In the genomic region with DNA sequence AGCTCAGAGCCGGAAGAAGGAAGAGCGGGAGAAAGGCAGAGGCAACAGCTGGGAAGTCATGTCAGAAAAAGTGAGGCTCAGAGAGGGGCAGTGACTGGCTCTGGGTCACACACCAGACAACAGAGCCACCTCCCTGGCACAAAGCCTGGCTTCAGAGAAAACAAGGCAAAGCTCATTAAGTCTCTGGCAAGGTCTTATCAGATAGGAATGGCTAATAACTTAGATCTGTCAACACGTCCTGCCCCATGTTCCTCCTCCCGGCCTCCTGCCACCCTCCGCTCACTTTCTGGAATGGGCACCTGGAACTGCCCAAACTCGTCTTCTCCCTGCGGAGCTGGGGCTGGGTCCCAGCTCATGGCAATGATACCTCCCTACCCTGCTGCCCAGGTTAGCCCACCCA, we compare ENCODE assay signal across 30 mouse cellular contexts. TPM values are rescaled to one million over a fixed set of nuclear protein-coding genes. Genes with fewer than 3 reads are reported as not detected.
DNase-seq lines count a peak whose midpoint lies in the region; ATAC-seq and TF ChIP-seq lines count a peak whose summit lies in the region.
"Had no signal": no experiment of that assay in that cellular context is flagged by ENCODE, and none has a peak within 500 bp of the region (broad histone marks: within the 10 kb centered on the region; RNA-seq: fewer than 3 reads in every experiment).

No protein-coding gene starts in this region.

- no peak overlapping the region for H3K27ac ChIP-seq in heart, postnatal 0 days (ENCODE audit: low read depth)
- H3K27ac ChIP-seq in liver, embryonic 13.5 days: peak overlapping the region; percentile 100
- no peak overlapping the region for H3K27ac ChIP-seq in liver, embryonic 11.5 days (ENCODE audit: low read depth, low read length)
- H3K27ac ChIP-seq in liver, embryonic 15.5 days (replicated peaks): peak overlapping the region; percentile 86
- H3K27ac ChIP-seq: embryonic facial prominence, embryonic 12.5 days; embryonic facial prominence, embryonic 15.5 days; forebrain, embryonic 13.5 days; heart, embryonic 15.5 days; hindbrain, embryonic 14.5 days; hindbrain, postnatal 0 days had no signal

- H3K9me3 ChIP-seq in heart, postnatal 0 days (replicated peaks; ENCODE audit: control insufficient read depth, low read length): no peaks in the 10 kb centered on the region
- H3K9me3 ChIP-seq in liver, embryonic 13.5 days (replicated peaks): no peaks in the 10 kb centered on the region
- H3K9me3 ChIP-seq in liver, embryonic 11.5 days (ENCODE audit: control insufficient read depth, low read length): no peaks in the 10 kb centered on the region
- no peaks in the 10 kb centered on the region for H3K9me3 ChIP-seq in liver, embryonic 15.5 days (replicated peaks)
- H3K9me3 ChIP-seq: embryonic facial prominence, embryonic 12.5 days; embryonic facial prominence, embryonic 15.5 days; forebrain, embryonic 13.5 days; G1E; heart, embryonic 12.5 days; heart, embryonic 15.5 days had no signal

- intact Hi-C loops in heart, postnatal 10 days (cut with DNase I): no loop called here

- ATAC-seq in heart, postnatal 0 days (ENCODE audit: insufficient read depth, low read depth): peak; percentile 43
- ATAC-seq in liver, embryonic 13.5 days (ENCODE audit: low read depth): no peak
- ATAC-seq in liver, embryonic 11.5 days (replicated peaks; ENCODE audit: low FRiP score): no peak
- ATAC-seq in liver, embryonic 15.5 days (ENCODE audit: insufficient read depth): no peak
- ATAC-seq: forebrain, embryonic 13.5 days; forebrain, embryonic 16.5 days; hindbrain, postnatal 0 days had no signal

- DNase-seq in heart, postnatal 0 days (ENCODE audit: low spot score): no peak
- DNase-seq in heart, postnatal 10 days: no peak
- no peak for DNase-seq in liver, embryonic 13.5 days
- DNase-seq in liver, embryonic 11.5 days (ENCODE audit: low spot score): no peak
- DNase-seq in MN1 (ENCODE audit: low spot score): peak; percentile 89
- DNase-seq in lung, postnatal 10 days: no peak
- DNase-seq: adrenal gland, adult 2 months; adrenal gland, postnatal 14 days; B cell, adult 2 months; cerebellum, adult 11 months; cerebellum, adult 2 months; cerebellum, adult 9-11 months; cerebellum, postnatal 25 days; gastrocnemius, postnatal 14 days; heart, adult 18-20 months; heart, postnatal 4 days had no signal

- H3K9ac ChIP-seq in heart, postnatal 0 days (replicated peaks; ENCODE audit: low read depth, low read length): no peak overlapping the region
- no peak overlapping the region for H3K9ac ChIP-seq in liver, embryonic 13.5 days
- H3K9ac ChIP-seq in liver, embryonic 11.5 days (ENCODE audit: low read depth, low read length): no peak overlapping the region
- no peak overlapping the region for H3K9ac ChIP-seq in liver, embryonic 15.5 days
- H3K9ac ChIP-seq: embryonic facial prominence, embryonic 12.5 days; embryonic facial prominence, embryonic 15.5 days; forebrain, embryonic 13.5 days; heart, embryonic 12.5 days; heart, embryonic 15.5 days; hindbrain, embryonic 14.5 days had no signal

- TF ChIP-seq EP300 in heart, postnatal 0 days (IDR thresholded peaks at IDR 0.05; ENCODE audit: low read depth): no peak

- 0 out of 2 replicates have a peak, but pooled peaks cover 4% of the 10 kb centered on the region for H3K27me3 ChIP-seq in heart, postnatal 0 days (ENCODE audit: control insufficient read depth, insufficient read depth, low read length)
- peaks cover 6% of the 10 kb centered on the region; the same call in 1 of the 2 replicates for H3K27me3 ChIP-seq in liver, embryonic 13.5 days
- no peaks in the 10 kb centered on the region for H3K27me3 ChIP-seq in liver, embryonic 11.5 days (replicated peaks; ENCODE audit: control insufficient read depth, insufficient read depth, low read length)
- H3K27me3 ChIP-seq in liver, embryonic 15.5 days: peaks cover 7% of the 10 kb centered on the region; the same call in 1 of the 2 replicates
- H3K27me3 ChIP-seq: embryonic facial prominence, embryonic 12.5 days; embryonic facial prominence, embryonic 15.5 days; forebrain, embryonic 13.5 days had no signal

- peaks cover 17% of the 10 kb centered on the region; the same call in 1 of the 2 replicates for H3K4me1 ChIP-seq in heart, postnatal 0 days (ENCODE audit: control insufficient read depth, insufficient read depth)
- peaks cover 98% of the 10 kb centered on the region for H3K4me1 ChIP-seq in liver, embryonic 13.5 days (replicated peaks)
- H3K4me1 ChIP-seq in liver, embryonic 11.5 days (replicated peaks; ENCODE audit: control insufficient read depth, insufficient read depth, low read length): peaks cover 38% of the 10 kb centered on the region
- peaks cover 96% of the 10 kb centered on the region for H3K4me1 ChIP-seq in liver, embryonic 15.5 days (replicated peaks)
- H3K4me1 ChIP-seq: embryonic facial prominence, embryonic 12.5 days; forebrain, embryonic 13.5 days had no signal

- no peak overlapping the region for H3K4me2 ChIP-seq in heart, postnatal 0 days (ENCODE audit: low read depth, low read length)
- no peak overlapping the region for H3K4me2 ChIP-seq in liver, embryonic 13.5 days
- H3K4me2 ChIP-seq in liver, embryonic 11.5 days: no peak overlapping the region
- H3K4me2 ChIP-seq in liver, embryonic 15.5 days: no peak overlapping the region
- H3K4me2 ChIP-seq: embryonic facial prominence, embryonic 12.5 days; embryonic facial prominence, embryonic 15.5 days; forebrain, embryonic 13.5 days; heart, embryonic 12.5 days; heart, embryonic 15.5 days; hindbrain, embryonic 14.5 days had no signal

- TF ChIP-seq CTCF in heart, postnatal 0 days (IDR thresholded peaks at IDR 0.05; ENCODE audit: low read depth): no peak

- WGBS in heart, postnatal 0 days: 48% methylated on average over 7 of the region's 7 CpGs
- WGBS in liver, embryonic 13.5 days (ENCODE audit: insufficient replicate concordance): 77% methylated on average over 7 of the region's 7 CpGs
- WGBS in liver, embryonic 11.5 days: 78% methylated on average over 7 of the region's 7 CpGs
- WGBS in liver, embryonic 15.5 days (ENCODE audit: insufficient replicate concordance): 78% methylated on average over 7 of the region's 7 CpGs

- no peak overlapping the region for H3K4me3 ChIP-seq in heart, postnatal 0 days (ENCODE audit: low read depth, low read length)
- H3K4me3 ChIP-seq in liver, embryonic 13.5 days (replicated peaks): no peak overlapping the region
- no peak overlapping the region for H3K4me3 ChIP-seq in liver, embryonic 11.5 days (ENCODE audit: low read depth, low read length)
- H3K4me3 ChIP-seq in liver, embryonic 15.5 days (replicated peaks): no peak overlapping the region
- H3K4me3 ChIP-seq: embryonic facial prominence, embryonic 12.5 days; embryonic facial prominence, embryonic 15.5 days; forebrain, embryonic 13.5 days; heart, embryonic 12.5 days; heart, embryonic 15.5 days had no signal

- no peaks in the 10 kb centered on the region for H3K36me3 ChIP-seq in heart, postnatal 0 days (replicated peaks; ENCODE audit: control insufficient read depth, insufficient read depth, low read length)
- H3K36me3 ChIP-seq in liver, embryonic 13.5 days: no peaks in the 10 kb centered on the region
- H3K36me3 ChIP-seq in liver, embryonic 11.5 days (ENCODE audit: control insufficient read depth, insufficient read depth, low read length): no peaks in the 10 kb centered on the region
- H3K36me3 ChIP-seq in liver, embryonic 15.5 days (replicated peaks): no peaks in the 10 kb centered on the region
- H3K36me3 ChIP-seq: embryonic facial prominence, embryonic 12.5 days; embryonic facial prominence, embryonic 15.5 days; G1E; heart, embryonic 12.5 days; heart, embryonic 15.5 days had no signal

RNA-seq across cellular contexts. Expression of a gene that starts 12.2 kb away (rescaled TPM):
- total RNA-seq in heart, postnatal 0 days (2014; rRNA removed; ENCODE audit: low replicate concordance): not detected in 2 replicates
- polyA plus RNA-seq in heart, postnatal 0 days (2015; fragmentation: Nextera tagmentation; extraction: Ambion mirVana): 0.04 TPM in 1 of 2 replicates, not detected in the other
- not detected for total RNA-seq in heart, postnatal 10 days (2021)
- 0.03 and 0.06 TPM in 2 replicates for polyA plus RNA-seq in liver, embryonic 13.5 days (2015; fragmentation: Nextera tagmentation; extraction: Ambion mirVana)
- 0.06 and 0.11 TPM in 2 replicates for polyA plus RNA-seq in liver, embryonic 11.5 days (2014; fragmentation: Nextera tagmentation; extraction: Ambion mirVana)
- polyA plus RNA-seq in liver, embryonic 15.5 days (2015; fragmentation: Nextera tagmentation; extraction: Ambion mirVana): 0.02 and 0.03 TPM in 2 replicates
- total RNA-seq: adrenal gland, adult 2 months; adrenal gland, postnatal 14 days; adrenal gland, postnatal 4 days; common myeloid progenitor, adult 5-6 weeks; heart, postnatal 4 days; hindbrain, postnatal 0 days had no signal
- polyA plus RNA-seq: adrenal gland, adult 2 months; forebrain, embryonic 13.5 days; forebrain, embryonic 16.5 days; hindbrain, embryonic 14.5 days; hindbrain, postnatal 0 days had no signal

RNA-seq across cellular contexts. Expression of a gene that starts 47.4 kb away (rescaled TPM):
- total RNA-seq in heart, postnatal 0 days (2014; rRNA removed; ENCODE audit: low replicate concordance): 0.04 TPM in 1 of 2 replicates, not detected in the other
- polyA plus RNA-seq in heart, postnatal 0 days (2015; fragmentation: Nextera tagmentation; extraction: Ambion mirVana): 0.11 TPM in 2 replicates
- total RNA-seq in heart, postnatal 10 days (2021): under 1 TPM; 0.12 TPM
- 0.21 and 0.23 TPM in 2 replicates for polyA plus RNA-seq in liver, embryonic 13.5 days (2015; fragmentation: Nextera tagmentation; extraction: Ambion mirVana)
- 0.56 and 0.96 TPM in 2 replicates for polyA plus RNA-seq in liver, embryonic 11.5 days (2014; fragmentation: Nextera tagmentation; extraction: Ambion mirVana)
- 0.12 and 0.17 TPM in 2 replicates for polyA plus RNA-seq in liver, embryonic 15.5 days (2015; fragmentation: Nextera tagmentation; extraction: Ambion mirVana)
- total RNA-seq: adrenal gland, adult 2 months; adrenal gland, postnatal 14 days; adrenal gland, postnatal 4 days; hindbrain, postnatal 0 days had no signal
- polyA plus RNA-seq: adrenal gland, adult 2 months; cerebellum, adult 2 months; forebrain, embryonic 13.5 days; forebrain, embryonic 16.5 days; hindbrain, embryonic 11.5 days; hindbrain, embryonic 14.5 days; inflammation-experienced regulatory T-cells, adult 6 months had no signal

RNA-seq across cellular contexts. Expression of a gene that starts 48.3 kb away (rescaled TPM):
- total RNA-seq in heart, postnatal 0 days (2014; rRNA removed; ENCODE audit: low replicate concordance): 0.31 TPM in 1 of 2 replicates, not detected in the other
- polyA plus RNA-seq in heart, postnatal 0 days (2015; fragmentation: Nextera tagmentation; extraction: Ambion mirVana): 0.18 and 0.44 TPM in 2 replicates
- total RNA-seq in heart, postnatal 10 days (2021): 1 to 10 TPM in 1 of 2 experiments, under 1 TPM in 1; 0.65 to 1.1 TPM
- polyA plus RNA-seq in liver, embryonic 13.5 days (2015; fragmentation: Nextera tagmentation; extraction: Ambion mirVana): 1.9 and 2.4 TPM in 2 replicates
- polyA plus RNA-seq in liver, embryonic 11.5 days (2014; fragmentation: Nextera tagmentation; extraction: Ambion mirVana): 2.4 and 2.8 TPM in 2 replicates
- polyA plus RNA-seq in liver, embryonic 15.5 days (2015; fragmentation: Nextera tagmentation; extraction: Ambion mirVana): 1.6 and 2.2 TPM in 2 replicates

Comparison
In these comparisons a context has a peak if more than half of its experiments do, and no peak if none do; other contexts are left out.
1. H3K27ac ChIP-seq: peak in liver, embryonic 13.5 days (single experiment) and liver, embryonic 15.5 days (single experiment); none in heart, postnatal 0 days (single experiment) and liver, embryonic 11.5 days (single experiment).